Mouse (Mus musculus): ENCODE data around the gene Dph2. TPM values are rescaled to one million over a fixed set of nuclear protein-coding genes. Genes with fewer than 3 reads are reported as not detected.

The Dph2 gene
- total and polyA plus RNA-seq, 2 experiments from 2014 or later, result 14.1 to 21.2 TPM

DNA sequence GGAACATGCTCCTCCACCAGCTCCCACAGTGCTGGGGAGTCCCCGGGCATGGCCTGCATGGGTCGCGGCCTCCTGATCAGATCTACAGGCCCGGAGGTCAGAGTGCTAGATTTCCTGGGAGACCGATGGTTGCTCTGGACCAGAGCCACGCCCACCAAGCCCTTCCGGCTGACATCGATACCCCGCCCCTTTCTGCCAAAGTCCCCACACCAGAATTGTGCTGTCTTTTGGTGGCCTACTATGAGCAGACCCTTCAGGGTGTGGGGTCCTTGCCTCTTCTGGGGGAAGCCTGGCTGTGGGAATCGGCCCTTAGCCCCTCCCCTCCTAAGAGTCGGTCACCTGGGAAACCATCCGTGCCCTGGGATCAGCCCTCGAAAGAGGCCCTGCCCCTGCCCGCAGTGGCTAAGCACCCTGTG is 19.4 kb downstream of the Dph2 start, which contains the start of gene Ccdc24:
TSS of gene Ccdc24 (minus strand) at position 87 of the 416 bp plus-strand sequence.
- Histone ChIP-seq H3K27me3 (ENCODE audit: insufficient read depth, low read length) (no peaks in the 10 kb centered on the region), H3K4me2 (ENCODE audit: low read depth, low read length) (peak within 1 kb of the TSS; percentile 31), H3K36me3 (ENCODE audit: insufficient read depth, low read length) (peaks cover 12% of the 10 kb centered on the region), H3K9me3 (ENCODE audit: low read length) (no peaks in the 10 kb centered on the region), H3K4me1 (ENCODE audit: insufficient read depth, low read length) (no peaks in the 10 kb centered on the region), H3K4me3 (ENCODE audit: low read length) (no peak within 1 kb of the TSS), H3K27ac (no peak within 1 kb of the TSS), H3K9ac (replicated peaks; ENCODE audit: low read length) (0 out of 2 replicates have a peak within 1 kb of the TSS, but pooled peaks have one; percentile 33)
- no peak for TF ChIP-seq CTCF (IDR thresholded peaks at IDR 0.05; ENCODE audit: low read depth)
- 8% methylated on average over 14 of the region's 14 CpGs for WGBS
- no peak for ATAC-seq
- DNase-seq (ENCODE audit: low spot score), result no peak

DNA sequence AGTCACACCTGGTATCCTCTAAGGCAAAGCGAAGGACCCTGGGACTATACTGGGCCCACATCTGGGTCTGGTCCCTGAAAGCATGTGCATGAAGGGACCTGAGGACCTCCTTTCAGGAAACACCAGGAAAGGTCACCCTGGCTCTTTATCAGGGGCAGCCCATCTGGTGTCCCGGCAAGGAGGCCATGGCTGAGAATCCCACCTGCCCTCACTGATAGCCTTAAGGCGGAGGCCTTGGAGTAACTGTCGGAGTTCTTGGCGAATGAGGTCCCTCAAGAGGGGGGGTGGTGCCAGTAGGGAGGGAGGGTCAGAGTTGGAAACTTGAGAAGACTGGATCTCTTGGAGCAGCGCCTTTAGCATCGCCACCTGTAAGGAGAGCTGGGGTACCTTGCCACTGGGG is 20.0 kb downstream of the Dph2 start:
- 70% methylated on average over 7 of the region's 7 CpGs for WGBS
- TF ChIP-seq CTCF (IDR thresholded peaks at IDR 0.05; ENCODE audit: low read depth), result no peak
- H3K4me3 ChIP-seq (ENCODE audit: low read length), result no peak overlapping the region
- DNase-seq (ENCODE audit: low spot score) (no peak), ATAC-seq (no peak)
- no peaks in the 10 kb centered on the region for H3K9me3 ChIP-seq (ENCODE audit: low read length)
- H3K4me1 ChIP-seq (ENCODE audit: insufficient read depth, low read length), result no peaks in the 10 kb centered on the region
- H3K36me3 ChIP-seq (ENCODE audit: insufficient read depth, low read length), result peaks cover 6% of the 10 kb centered on the region
- H3K9ac ChIP-seq (replicated peaks; ENCODE audit: low read length), result no peak overlapping the region
- peak overlapping the region; percentile 31; the same call in 1 of the 2 replicates for H3K4me2 ChIP-seq (ENCODE audit: low read depth, low read length)
- no peak overlapping the region for H3K27ac ChIP-seq
- no peaks in the 10 kb centered on the region for H3K27me3 ChIP-seq (ENCODE audit: insufficient read depth, low read length)

- DNase-seq (ENCODE audit: low spot score) (no peak), ATAC-seq (no peak)
- H3K4me1 ChIP-seq (ENCODE audit: insufficient read depth, low read length), result no peaks in the 10 kb centered on the region
- no peak overlapping the region for H3K4me2 ChIP-seq (ENCODE audit: low read depth, low read length)
- no peak overlapping the region for H3K4me3 ChIP-seq (ENCODE audit: low read length)
- no peaks in the 10 kb centered on the region for H3K27me3 ChIP-seq (ENCODE audit: insufficient read depth, low read length)
- no peak overlapping the region for H3K27ac ChIP-seq
- H3K36me3 ChIP-seq (ENCODE audit: insufficient read depth, low read length), result no peaks in the 10 kb centered on the region; the same call in 1 of the 2 replicates
- 53% methylated on average over 1 of the region's 1 CpGs for WGBS
- H3K9ac ChIP-seq (replicated peaks; ENCODE audit: low read length), result no peak overlapping the region
- H3K9me3 ChIP-seq (ENCODE audit: low read length), result no peaks in the 10 kb centered on the region
- no peak for TF ChIP-seq CTCF (IDR thresholded peaks at IDR 0.05; ENCODE audit: low read depth)
Observed at GRCm38 (mm10) chr4:117870437-117870836, 21.4 kb downstream of the Dph2 start.

GRCm38 (mm10) chr4:117869317-117869716 is 22.5 kb downstream of the Dph2 start:
- ATAC-seq, result no peak
- Histone ChIP-seq H3K4me2 (ENCODE audit: low read depth, low read length) (no peak overlapping the region), H3K9me3 (ENCODE audit: low read length) (no peaks in the 10 kb centered on the region), H3K4me1 (ENCODE audit: insufficient read depth, low read length) (no peaks in the 10 kb centered on the region), H3K36me3 (ENCODE audit: insufficient read depth, low read length) (no peaks in the 10 kb centered on the region; the same call in 1 of the 2 replicates), H3K9ac (replicated peaks; ENCODE audit: low read length) (no peak overlapping the region), H3K4me3 (ENCODE audit: low read length) (no peak overlapping the region), H3K27me3 (ENCODE audit: insufficient read depth, low read length) (no peaks in the 10 kb centered on the region), H3K27ac (0 out of 2 replicates have a peak overlapping the region, but pooled peaks have one; percentile 20)
- no peak for DNase-seq (ENCODE audit: low spot score)
- WGBS, result 55% methylated on average over 9 of the region's 9 CpGs
- TF ChIP-seq CTCF (IDR thresholded peaks at IDR 0.05; ENCODE audit: low read depth), result no peak

GRCm38 (mm10) chr4:117867823-117868222 is 24.0 kb downstream of the Dph2 start:
- Histone ChIP-seq H3K36me3 (ENCODE audit: insufficient read depth, low read length) (0 out of 2 replicates have a peak, but pooled peaks cover 3% of the 10 kb centered on the region), H3K4me2 (ENCODE audit: low read depth, low read length) (no peak overlapping the region), H3K9me3 (ENCODE audit: low read length) (no peaks in the 10 kb centered on the region), H3K27me3 (ENCODE audit: insufficient read depth, low read length) (no peaks in the 10 kb centered on the region), H3K9ac (replicated peaks; ENCODE audit: low read length) (no peak overlapping the region), H3K4me1 (ENCODE audit: insufficient read depth, low read length) (no peaks in the 10 kb centered on the region), H3K4me3 (ENCODE audit: low read length) (no peak overlapping the region), H3K27ac (no peak overlapping the region)
- 13% methylated on average over 24 of the region's 24 CpGs for WGBS
- DNase-seq (ENCODE audit: low spot score) (peak; percentile 74), ATAC-seq (no peak)
- peak; percentile 81 for TF ChIP-seq CTCF (IDR thresholded peaks at IDR 0.05; ENCODE audit: low read depth)

GRCm38 (mm10) chr4:117867000-117867399 is 24.8 kb downstream of the Dph2 start:
- Histone ChIP-seq H3K4me2 (ENCODE audit: low read depth, low read length) (no peak overlapping the region), H3K27me3 (ENCODE audit: insufficient read depth, low read length) (no peaks in the 10 kb centered on the region), H3K9ac (replicated peaks; ENCODE audit: low read length) (no peak overlapping the region), H3K27ac (no peak overlapping the region), H3K36me3 (ENCODE audit: insufficient read depth, low read length) (0 out of 2 replicates have a peak, but pooled peaks cover 3% of the 10 kb centered on the region), H3K9me3 (ENCODE audit: low read length) (no peaks in the 10 kb centered on the region), H3K4me1 (ENCODE audit: insufficient read depth, low read length) (no peaks in the 10 kb centered on the region), H3K4me3 (ENCODE audit: low read length) (no peak overlapping the region)
- WGBS, result 77% methylated on average over 6 of the region's 6 CpGs
- DNase-seq (ENCODE audit: low spot score) (no peak), ATAC-seq (no peak)
- TF ChIP-seq CTCF (IDR thresholded peaks at IDR 0.05; ENCODE audit: low read depth), result no peak

DNA sequence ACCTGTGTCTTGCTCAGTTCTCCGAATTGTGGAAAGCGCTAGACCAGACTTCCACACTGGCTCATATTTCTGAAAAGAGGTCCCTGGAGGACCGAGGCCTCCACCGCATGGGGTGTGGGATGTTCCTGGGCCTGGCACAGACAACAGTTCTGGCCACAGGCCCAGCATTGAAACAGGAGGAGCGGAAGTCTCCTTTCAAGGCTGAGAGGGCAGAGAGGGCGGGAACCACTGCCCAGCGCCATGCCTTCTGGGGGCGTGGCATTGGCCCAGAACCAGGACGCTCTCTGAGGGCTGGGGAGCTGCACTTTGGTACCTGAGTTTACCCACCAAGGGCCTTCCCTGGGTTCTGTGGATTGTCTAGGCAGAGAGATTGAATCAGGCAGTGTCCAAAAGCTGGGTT is 25.7 kb downstream of the Dph2 start:
- no peak for TF ChIP-seq CTCF (IDR thresholded peaks at IDR 0.05; ENCODE audit: low read depth)
- peak overlapping the region; percentile 26; the same call in 1 of the 2 replicates for H3K27ac ChIP-seq
- ATAC-seq, result peak; percentile 33; the same call in 1 of the 2 replicates

More for the DNA sequence above, 25.7 kb downstream of the Dph2 start:
- DNase-seq (ENCODE audit: low spot score), result peak; percentile 75
- 44% methylated on average over 9 of the region's 9 CpGs for whole genome bisulfite sequencing
- no peaks in the 10 kb centered on the region for H3K27me3 ChIP-seq (ENCODE audit: insufficient read depth, low read length)
- H3K4me3 ChIP-seq (ENCODE audit: low read length), result no peak overlapping the region
- H3K9ac ChIP-seq (replicated peaks; ENCODE audit: low read length), result no peak overlapping the region
- H3K4me2 ChIP-seq (ENCODE audit: low read depth, low read length), result no peak overlapping the region
- no peaks in the 10 kb centered on the region for H3K4me1 ChIP-seq (ENCODE audit: insufficient read depth, low read length)
- H3K36me3 ChIP-seq (ENCODE audit: insufficient read depth, low read length), result 0 out of 2 replicates have a peak, but pooled peaks cover 3% of the 10 kb centered on the region
- no peaks in the 10 kb centered on the region for H3K9me3 ChIP-seq (ENCODE audit: low read length)
